9 mouse cellular contexts compared by ENCODE assay signal in genomic region chr2:58667991-58668390, GRCm38 (mm10).
DNase-seq lines count a peak whose midpoint lies in the region; ATAC-seq lines count a peak whose summit lies in the region.
"Had no signal": no experiment of that assay in that cellular context is flagged by ENCODE, and none has a peak within 500 bp of the region (broad histone marks: within the 10 kb centered on the region; RNA-seq: fewer than 3 reads in every experiment).

No protein-coding gene starts in this region.

- peak; percentile 74 for DNase-seq in urinary bladder, postnatal 14 days (ENCODE audit: low spot score)
- DNase-seq in urinary bladder, postnatal 10 days (ENCODE audit: low spot score), result no peak
- DNase-seq in cerebellum, adult 9-11 months, result peak; percentile 77
- DNase-seq in frontal cortex, postnatal 25 days (ENCODE audit: low spot score in 2 of 2), result peak; percentile 45 to 72
- peak; percentile 30 to 64 for DNase-seq in kidney, adult 8-10 months
- peak; percentile 57 to 61 for DNase-seq in left cerebral cortex, postnatal 36 days (ENCODE audit: low spot score in 2 of 2)
- DNase-seq in neural tube, embryonic 11.5 days (ENCODE audit: low spot score), result peak; percentile 63
- no peak for DNase-seq in c-Kit-positive CD71-positive TER-119-positive erythroid progenitor cells, embryonic 14.5 days (ENCODE audit: low spot score)

- H3K27me3 ChIP-seq in neural tube, embryonic 11.5 days (ENCODE audit: control insufficient read depth, insufficient read depth, low read length), result no peaks in the 10 kb centered on the region
- H3K27me3 ChIP-seq: megakaryocyte, embryonic 14.5 days had no signal

- ATAC-seq in neural tube, embryonic 11.5 days (ENCODE audit: insufficient read depth, low FRiP score, low TSS enrichment), result peak; percentile 52; the same call in 1 of the 2 replicates

- H3K27ac ChIP-seq in neural tube, embryonic 11.5 days (ENCODE audit: low read depth, low read length), result no peak overlapping the region

- H3K9ac ChIP-seq in neural tube, embryonic 11.5 days (ENCODE audit: low read length), result no peak overlapping the region

- 46% methylated on average over 9 of the region's 9 CpGs for WGBS in neural tube, embryonic 11.5 days

- no peaks in the 10 kb centered on the region for H3K36me3 ChIP-seq in neural tube, embryonic 11.5 days (ENCODE audit: control insufficient read depth, insufficient read depth, low read length)

- H3K4me2 ChIP-seq in neural tube, embryonic 11.5 days (ENCODE audit: low read depth), result no peak overlapping the region

- H3K4me3 ChIP-seq in neural tube, embryonic 11.5 days (ENCODE audit: low read depth, low read length), result no peak overlapping the region
- H3K4me3 ChIP-seq: megakaryocyte, embryonic 14.5 days had no signal

- intact Hi-C loops in left cerebral cortex, postnatal 36 days (cut with DNase I), result loop anchor here (1.0 to 5.0 kb wide), 6 partner anchors 81 to 639 kb away; partner anchors contain the start of genes Acvr1, Cytip, Ermn and Upp2

- H3K9me3 ChIP-seq in neural tube, embryonic 11.5 days (ENCODE audit: control insufficient read depth, low read length), result no peaks in the 10 kb centered on the region

- H3K4me1 ChIP-seq in neural tube, embryonic 11.5 days (ENCODE audit: control insufficient read depth, insufficient read depth, low read length), result no peaks in the 10 kb centered on the region
- H3K4me1 ChIP-seq: megakaryocyte, embryonic 14.5 days had no signal

Comparison
In these comparisons a context has a peak if more than half of its experiments do, and no peak if none do; other contexts are left out.
1. DNase-seq: peak in urinary bladder, postnatal 14 days (single experiment), cerebellum, adult 9-11 months (single experiment), frontal cortex, postnatal 25 days (2 of 2), kidney, adult 8-10 months (2 of 2), left cerebral cortex, postnatal 36 days (2 of 2) and neural tube, embryonic 11.5 days (single experiment); none in urinary bladder, postnatal 10 days (single experiment) and c-Kit-positive CD71-positive TER-119-positive erythroid progenitor cells, embryonic 14.5 days (single experiment).